ENCODE assay signal across 18 mouse cellular contexts in the genomic region with DNA sequence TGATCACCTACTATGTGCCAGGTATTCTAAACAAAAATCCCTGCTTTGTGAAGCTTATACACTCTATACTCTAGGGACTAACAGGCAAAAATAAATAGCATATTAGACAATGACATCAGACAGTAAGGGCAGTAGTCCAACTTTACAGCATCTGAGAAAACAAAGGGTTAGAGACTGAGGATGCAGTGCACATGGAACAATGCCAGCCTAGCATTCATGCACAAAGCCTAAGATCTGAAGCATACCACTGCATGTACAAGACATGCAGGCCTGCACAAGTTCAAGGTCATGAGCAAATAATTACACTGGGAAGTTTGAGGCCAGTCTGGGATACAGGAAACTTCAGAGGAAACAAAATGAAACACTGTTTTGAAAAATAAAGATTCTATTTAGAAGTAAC. TPM values are rescaled to one million over a fixed set of nuclear protein-coding genes. Genes with fewer than 3 reads are reported as not detected.
DNase-seq lines count a peak whose midpoint lies in the region; ATAC-seq lines count a peak whose summit lies in the region.
"Had no signal": no experiment of that assay in that cellular context is flagged by ENCODE, and none has a peak within 500 bp of the region (broad histone marks: within the 10 kb centered on the region; RNA-seq: fewer than 3 reads in every experiment).

No protein-coding gene starts in this region.

- H3K4me3 ChIP-seq in heart, embryonic 10.5 days: no peak overlapping the region
- no peak overlapping the region for H3K4me3 ChIP-seq in liver, embryonic 16.5 days (ENCODE audit: low read depth, low read length)
- H3K4me3 ChIP-seq: embryonic facial prominence, embryonic 13.5 days; forebrain, embryonic 10.5 days; limb, embryonic 15.5 days had no signal

- H3K27ac ChIP-seq in heart, embryonic 10.5 days: no peak overlapping the region
- H3K27ac ChIP-seq in liver, embryonic 16.5 days (ENCODE audit: low read length): no peak overlapping the region
- H3K27ac ChIP-seq: embryonic facial prominence, embryonic 13.5 days; forebrain, embryonic 10.5 days; limb, embryonic 15.5 days; macrophage had no signal

- no peaks in the 10 kb centered on the region for H3K9me3 ChIP-seq in heart, embryonic 10.5 days
- H3K9me3 ChIP-seq in liver, embryonic 16.5 days (replicated peaks; ENCODE audit: control insufficient read depth, low read length): no peaks in the 10 kb centered on the region
- H3K9me3 ChIP-seq: embryonic facial prominence, embryonic 13.5 days; forebrain, embryonic 10.5 days; limb, embryonic 15.5 days had no signal

- no peak overlapping the region for H3K4me2 ChIP-seq in liver, embryonic 16.5 days (ENCODE audit: low read depth, low read length)
- H3K4me2 ChIP-seq: embryonic facial prominence, embryonic 13.5 days; limb, embryonic 15.5 days had no signal

- no peaks in the 10 kb centered on the region for H3K4me1 ChIP-seq in heart, embryonic 10.5 days
- H3K4me1 ChIP-seq in liver, embryonic 16.5 days (ENCODE audit: control insufficient read depth, low read depth, low read length): no peaks in the 10 kb centered on the region
- H3K4me1 ChIP-seq: embryonic facial prominence, embryonic 13.5 days; forebrain, embryonic 10.5 days; limb, embryonic 15.5 days had no signal

- 0 out of 2 replicates have a peak, but pooled peaks have one; percentile 21 for ATAC-seq in liver, embryonic 16.5 days (ENCODE audit: low read depth)
- ATAC-seq: inflammation-experienced regulatory T-cells, adult 6 months; midbrain, embryonic 16.5 days had no signal

- peaks cover 49% of the 10 kb centered on the region for H3K36me3 ChIP-seq in heart, embryonic 10.5 days
- no peaks in the 10 kb centered on the region for H3K36me3 ChIP-seq in liver, embryonic 16.5 days (ENCODE audit: control insufficient read depth, insufficient read depth)

- peak; percentile 8 to 26 for DNase-seq in heart, postnatal 14 days
- DNase-seq in heart, embryonic 10.5 days (ENCODE audit: low spot score): no peak
- no peak for DNase-seq in liver
- peak; percentile 55 for DNase-seq in 3T3-L1 (ENCODE audit: low read depth, low spot score)
- DNase-seq in MN1 (ENCODE audit: low spot score): peak; percentile 48
- no peak for DNase-seq in thymus, postnatal 0 days (ENCODE audit: low spot score)
- DNase-seq in cerebellum, adult 8-10 months: no peak
- DNase-seq: cerebellum, adult 11-12 months; gastrocnemius, postnatal 14 days; right cerebral cortex, postnatal 25 days; thymus, postnatal 36 days had no signal

- H3K9ac ChIP-seq in liver, embryonic 16.5 days (ENCODE audit: low read depth, low read length): no peak overlapping the region
- H3K9ac ChIP-seq: embryonic facial prominence, embryonic 13.5 days; limb, embryonic 15.5 days had no signal

- intact Hi-C loops in heart, postnatal 14 days (cut with DNase I): loop anchor here (5.0 kb wide), 1 partner anchor 48 kb away; no protein-coding TSS in a partner anchor

- H3K27me3 ChIP-seq in heart, embryonic 10.5 days (ENCODE audit: insufficient read depth, poor library complexity, severe bottlenecking): no peaks in the 10 kb centered on the region
- no peaks in the 10 kb centered on the region for H3K27me3 ChIP-seq in liver, embryonic 16.5 days (ENCODE audit: control insufficient read depth, insufficient read depth, low read depth, low read length)
- H3K27me3 ChIP-seq: embryonic facial prominence, embryonic 13.5 days; limb, embryonic 15.5 days had no signal

RNA-seq across cellular contexts. Expression of a gene that starts 30.6 kb away (rescaled TPM):
- total RNA-seq in heart, postnatal 14 days (2021): 10 to 100 TPM; 12.4 to 16.5 TPM
- polyA plus RNA-seq in heart, embryonic 10.5 days (2016; fragmentation: Nextera tagmentation; extraction: Ambion mirVana): 46.7 and 52.1 TPM in 2 replicates
- polyA plus RNA-seq in liver, embryonic 16.5 days (2015; fragmentation: Nextera tagmentation; extraction: Ambion mirVana): 12.5 and 12.7 TPM in 2 replicates
- polyA plus RNA-seq in thymus, postnatal 0 days (2015; fragmentation: Nextera tagmentation; extraction: Ambion mirVana): 48.6 and 62.0 TPM in 2 replicates

RNA-seq across cellular contexts. Expression of a gene that starts 33.5 kb away (rescaled TPM):
- 10 to 100 TPM; 65.9 to 68.9 TPM for total RNA-seq in heart, postnatal 14 days (2021)
- 150 and 155 TPM in 2 replicates for polyA plus RNA-seq in heart, embryonic 10.5 days (2016; fragmentation: Nextera tagmentation; extraction: Ambion mirVana)
- 114 and 119 TPM in 2 replicates for polyA plus RNA-seq in liver, embryonic 16.5 days (2015; fragmentation: Nextera tagmentation; extraction: Ambion mirVana)
- 334 and 346 TPM in 2 replicates for polyA plus RNA-seq in thymus, postnatal 0 days (2015; fragmentation: Nextera tagmentation; extraction: Ambion mirVana)

RNA-seq across cellular contexts. Expression of a gene that starts 33.5 kb away (rescaled TPM):
- 1 to 10 TPM in 1 of 2 experiments, under 1 TPM in 1; 0.50 to 1.4 TPM for total RNA-seq in heart, postnatal 14 days (2021)
- polyA plus RNA-seq in heart, embryonic 10.5 days (2016; fragmentation: Nextera tagmentation; extraction: Ambion mirVana): 35.1 and 44.7 TPM in 2 replicates
- 16.6 and 19.1 TPM in 2 replicates for polyA plus RNA-seq in liver, embryonic 16.5 days (2015; fragmentation: Nextera tagmentation; extraction: Ambion mirVana)
- polyA plus RNA-seq in thymus, postnatal 0 days (2015; fragmentation: Nextera tagmentation; extraction: Ambion mirVana): 24.8 and 29.6 TPM in 2 replicates

Comparison
In these comparisons a context has a peak if more than half of its experiments do, and no peak if none do; other contexts are left out.
1. DNase-seq: peak in heart, postnatal 14 days (2 of 2), 3T3-L1 (single experiment) and MN1 (single experiment); none in heart, embryonic 10.5 days (single experiment), liver (single experiment), thymus, postnatal 0 days (single experiment) and cerebellum, adult 8-10 months (single experiment).